Mouse (Mus musculus) limb, embryonic 12.5 days (tissue): Measurements from ENCODE around the gene Erg. TPM values are rescaled to one million over a fixed set of nuclear protein-coding genes. Genes with fewer than 3 reads are reported as not detected.

Source experiments
- ATAC-seq: fragments of 200-750 bp; cut with Nextera tagmentation; 2 replicates; pipeline ENCODE4 v1.8.0; 2017; ENCODE audit warnings: low read depth, moderate TSS enrichment; ENCODE audit not compliant: insufficient number of reproducible peaks, insufficient read depth, low FRiP score, low TSS enrichment
- H3K27ac ChIP-seq: fragments of 300-500 bp; sonication (generic); 2 replicates; pipeline ENCODE4 v1.5.1; 2016; ENCODE audit warnings: mild to moderate bottlenecking, moderate library complexity
- H3K27me3 ChIP-seq: fragments of 300-500 bp; sonication (generic); 2 replicates; pipeline ENCODE4 v1.6.1; 2016; ENCODE audit warnings: mild to moderate bottlenecking, moderate library complexity
- H3K36me3 ChIP-seq: fragments of 300-500 bp; sonication (generic); 2 replicates; pipeline ENCODE4 v1.6.1; 2016; ENCODE audit warnings: mild to moderate bottlenecking, moderate library complexity
- H3K4me1 ChIP-seq: fragments of 300-500 bp; sonication (generic); replicated peaks from 2 replicates; pipeline ENCODE4 v1.6.1; 2016
- H3K4me2 ChIP-seq: fragments of 300-500 bp; sonication (generic); 2 replicates; pipeline ENCODE4 v1.6.1; 2016; ENCODE audit warnings: mild to moderate bottlenecking, moderate library complexity
- H3K4me3 ChIP-seq: fragments of 300-500 bp; sonication (generic); replicated peaks from 2 replicates; pipeline ENCODE4 v1.5.1; 2016; ENCODE audit warnings: mild to moderate bottlenecking
- H3K9ac ChIP-seq: fragments of 300-500 bp; sonication (generic); replicated peaks from 2 replicates; pipeline ENCODE4 v1.6.1; 2016; ENCODE audit warnings: mild to moderate bottlenecking, moderate library complexity
- H3K9me3 ChIP-seq: fragments of 300-500 bp; sonication (generic); 2 replicates; pipeline ENCODE4 v1.6.1; 2016; ENCODE audit warnings: mild to moderate bottlenecking, moderate library complexity
- WGBS: fragments of 180-500 bp; shearing (Covaris S2); methylation state at CpG from one replicate; pipeline ENCODE4 v1.1.7; 2016; 5-methylcytosine and 5-hydroxymethylcytosine counted together
- polyA plus RNA-seq: library from polyadenylated mRNA; unstranded; fragments of >200 nt; fragmentation: Nextera tagmentation; extraction: Ambion mirVana; gene quantifications from 2 replicates; pipeline ENCODE4 v1.2.1, GENCODE M21; 2016

The Erg gene
- polyA plus RNA-seq, 1 experiment from 2014 or later: 17.3 TPM

GRCm38 (mm10) chr16:95349344-95349743 lies 237.0 kb downstream of the Erg start:
- Histone ChIP-seq H3K9me3 (no peaks in the 10 kb centered on the region), H3K36me3 (no peaks in the 10 kb centered on the region), H3K4me3 (no peak overlapping the region), H3K4me1 (peaks cover 22% of the 10 kb centered on the region), H3K27ac (no peak overlapping the region), H3K9ac (no peak overlapping the region), H3K27me3 (0 out of 2 replicates have a peak, but pooled peaks cover 5% of the 10 kb centered on the region), H3K4me2 (no peak overlapping the region)
- 87% methylated on average over 6 of the region's 6 CpGs for WGBS
- no peak for ATAC-seq

GRCm38 (mm10) chr16:95348555-95348954 lies 237.8 kb downstream of the Erg start:
- Histone ChIP-seq H3K9ac (no peak overlapping the region), H3K27ac (no peak overlapping the region), H3K27me3 (0 out of 2 replicates have a peak, but pooled peaks cover 5% of the 10 kb centered on the region), H3K4me3 (no peak overlapping the region), H3K4me2 (no peak overlapping the region), H3K9me3 (no peaks in the 10 kb centered on the region), H3K4me1 (peaks cover 16% of the 10 kb centered on the region), H3K36me3 (no peaks in the 10 kb centered on the region)
- ATAC-seq: no peak
- 89% methylated on average over 9 of the region's 9 CpGs for WGBS

GRCm38 (mm10) chr16:95347202-95347601 lies 239.2 kb downstream of the Erg start:
- ATAC-seq: no peak
- WGBS: 32% methylated on average over 3 of the region's 3 CpGs
- Histone ChIP-seq H3K4me2 (no peak overlapping the region), H3K27ac (no peak overlapping the region), H3K4me3 (no peak overlapping the region), H3K4me1 (peaks cover 12% of the 10 kb centered on the region), H3K9ac (no peak overlapping the region), H3K9me3 (no peaks in the 10 kb centered on the region), H3K36me3 (no peaks in the 10 kb centered on the region), H3K27me3 (0 out of 2 replicates have a peak, but pooled peaks cover 5% of the 10 kb centered on the region)

GRCm38 (mm10) chr16:95345882-95346281 lies 240.5 kb downstream of the Erg start:
- Histone ChIP-seq H3K27me3 (0 out of 2 replicates have a peak, but pooled peaks cover 5% of the 10 kb centered on the region), H3K9ac (no peak overlapping the region), H3K36me3 (no peaks in the 10 kb centered on the region), H3K4me1 (peaks cover 12% of the 10 kb centered on the region), H3K27ac (no peak overlapping the region), H3K9me3 (no peaks in the 10 kb centered on the region), H3K4me3 (no peak overlapping the region), H3K4me2 (peak overlapping the region; percentile 31)
- 9% methylated on average over 5 of the region's 7 CpGs for WGBS
- no peak for ATAC-seq

GRCm38 (mm10) chr16:95344961-95345360 lies 241.4 kb downstream of the Erg start:
- no peak overlapping the region for H3K27ac ChIP-seq
- H3K4me1 ChIP-seq: peaks cover 16% of the 10 kb centered on the region
- ATAC-seq: no peak
- H3K9ac ChIP-seq: no peak overlapping the region
- 68% methylated on average over 10 of the region's 10 CpGs for WGBS
- H3K9me3 ChIP-seq: no peaks in the 10 kb centered on the region
- no peak overlapping the region for H3K4me2 ChIP-seq
- H3K36me3 ChIP-seq: no peaks in the 10 kb centered on the region
- 0 out of 2 replicates have a peak, but pooled peaks cover 10% of the 10 kb centered on the region for H3K27me3 ChIP-seq
- no peak overlapping the region for H3K4me3 ChIP-seq

- Histone ChIP-seq H3K4me2 (no peak overlapping the region), H3K9me3 (no peaks in the 10 kb centered on the region), H3K36me3 (no peaks in the 10 kb centered on the region), H3K27ac (no peak overlapping the region), H3K4me1 (peaks cover 10% of the 10 kb centered on the region), H3K27me3 (0 out of 2 replicates have a peak, but pooled peaks cover 5% of the 10 kb centered on the region), H3K9ac (no peak overlapping the region), H3K4me3 (no peak overlapping the region)
- 76% methylated on average over 8 of the region's 8 CpGs for WGBS
- ATAC-seq: no peak
These were observed 244.4 kb downstream of the Erg start for GRCm38 (mm10) chr16:95342030-95342429.

- no peaks in the 10 kb centered on the region for H3K36me3 ChIP-seq
- H3K27me3 ChIP-seq: 0 out of 2 replicates have a peak, but pooled peaks cover 5% of the 10 kb centered on the region
- 30% methylated on average over 28 of the region's 28 CpGs for whole genome bisulfite sequencing
- H3K4me2 ChIP-seq: peak overlapping the region; percentile 40
- no peak overlapping the region for H3K4me3 ChIP-seq
- ATAC-seq: peak; percentile 75; the same call in 1 of the 2 replicates
- H3K4me1 ChIP-seq: peaks cover 9% of the 10 kb centered on the region
- H3K9me3 ChIP-seq: no peaks in the 10 kb centered on the region
- H3K27ac ChIP-seq: no peak overlapping the region
- H3K9ac ChIP-seq: no peak overlapping the region
These were observed 245.3 kb downstream of the Erg start for GRCm38 (mm10) chr16:95340885-95341791.

- Histone ChIP-seq H3K9ac (no peak overlapping the region), H3K4me2 (no peak overlapping the region), H3K4me1 (no peaks in the 10 kb centered on the region), H3K36me3 (no peaks in the 10 kb centered on the region), H3K27ac (no peak overlapping the region), H3K4me3 (no peak overlapping the region), H3K9me3 (no peaks in the 10 kb centered on the region), H3K27me3 (no peaks in the 10 kb centered on the region)
- no peak for ATAC-seq
- 88% methylated on average over 5 of the region's 5 CpGs for whole genome bisulfite sequencing
These were observed 254.2 kb downstream of the Erg start for GRCm38 (mm10) chr16:95332159-95332558.

GRCm38 (mm10) chr16:95321945-95322625 lies 264.3 kb downstream of the Erg start:
- Histone ChIP-seq H3K27me3 (no peaks in the 10 kb centered on the region), H3K4me2 (no peak overlapping the region), H3K27ac (no peak overlapping the region), H3K9ac (no peak overlapping the region), H3K9me3 (no peaks in the 10 kb centered on the region), H3K4me3 (no peak overlapping the region), H3K4me1 (peaks cover 7% of the 10 kb centered on the region), H3K36me3 (no peaks in the 10 kb centered on the region)
- WGBS: 37% methylated on average over 9 of the region's 9 CpGs
- no peak for ATAC-seq
